Mouse (Mus musculus): ENCODE data around the gene Kcnk4. TPM values are rescaled to one million over a fixed set of nuclear protein-coding genes. Genes with fewer than 3 reads are reported as not detected.
"Not testable (repeated sequence)": the region's sequence is repeated elsewhere in the genome, so short reads cannot be mapped to it uniquely, and the experiment has no call there.

The Kcnk4 gene
- polyA plus RNA-seq, 1 experiment from 2014 or later, result 0.11 TPM

- DNase-seq (ENCODE audit: low spot score), result no peak
- Histone ChIP-seq H3K4me1 (peaks cover 21% of the 10 kb centered on the region), H3K9me3 (replicated peaks) (no peaks in the 10 kb centered on the region), H3K36me3 (peaks cover 38% of the 10 kb centered on the region), H3K27ac (no peak overlapping the region), H3K4me3 (no peak overlapping the region), H3K27me3 (ENCODE audit: low read depth, poor library complexity, severe bottlenecking) (no peaks in the 10 kb centered on the region)
- WGBS, result 95% methylated on average over 11 of the region's 11 CpGs
Observed at GRCm38 (mm10) chr19:6905498-6906159, 28.7 kb downstream of the Kcnk4 start.

GRCm38 (mm10) chr19:6904846-6905245, 29.5 kb downstream of the Kcnk4 start:
- H3K27ac ChIP-seq, result no peak overlapping the region
- 80% methylated on average over 2 of the region's 2 CpGs for WGBS

GRCm38 (mm10) chr19:6903031-6903430, 31.3 kb downstream of the Kcnk4 start:
- no peak overlapping the region for H3K4me3 ChIP-seq
- DNase-seq (ENCODE audit: low spot score), result no peak
- no peaks in the 10 kb centered on the region for H3K9me3 ChIP-seq (replicated peaks)
- H3K27ac ChIP-seq, result no peak overlapping the region
- H3K4me1 ChIP-seq, result peaks cover 7% of the 10 kb centered on the region
- 97% methylated on average over 1 of the region's 1 CpGs for WGBS
- H3K36me3 ChIP-seq, result peaks cover 38% of the 10 kb centered on the region
- H3K27me3 ChIP-seq (ENCODE audit: low read depth, poor library complexity, severe bottlenecking), result no peaks in the 10 kb centered on the region

More at GRCm38 (mm10) chr19:6904846-6905245, 29.5 kb downstream of the Kcnk4 start:
- Histone ChIP-seq H3K4me1 (peaks cover 21% of the 10 kb centered on the region), H3K4me3 (no peak overlapping the region), H3K36me3 (peaks cover 38% of the 10 kb centered on the region), H3K27me3 (ENCODE audit: low read depth, poor library complexity, severe bottlenecking) (no peaks in the 10 kb centered on the region), H3K9me3 (replicated peaks) (no peaks in the 10 kb centered on the region)
- DNase-seq (ENCODE audit: low spot score), result no peak

- Histone ChIP-seq H3K27ac (no peak overlapping the region), H3K27me3 (ENCODE audit: low read depth, poor library complexity, severe bottlenecking) (no peaks in the 10 kb centered on the region), H3K4me3 (no peak overlapping the region), H3K9me3 (replicated peaks) (0 out of 2 replicates have a peak, but pooled peaks cover 2% of the 10 kb centered on the region), H3K36me3 (peaks cover 9% of the 10 kb centered on the region), H3K4me1 (no peaks in the 10 kb centered on the region)
- 89% methylated on average over 4 of the region's 4 CpGs for WGBS
- no peak for DNase-seq (ENCODE audit: low spot score)
Observed at GRCm38 (mm10) chr19:6899641-6900040, 34.7 kb downstream of the Kcnk4 start.

DNA sequence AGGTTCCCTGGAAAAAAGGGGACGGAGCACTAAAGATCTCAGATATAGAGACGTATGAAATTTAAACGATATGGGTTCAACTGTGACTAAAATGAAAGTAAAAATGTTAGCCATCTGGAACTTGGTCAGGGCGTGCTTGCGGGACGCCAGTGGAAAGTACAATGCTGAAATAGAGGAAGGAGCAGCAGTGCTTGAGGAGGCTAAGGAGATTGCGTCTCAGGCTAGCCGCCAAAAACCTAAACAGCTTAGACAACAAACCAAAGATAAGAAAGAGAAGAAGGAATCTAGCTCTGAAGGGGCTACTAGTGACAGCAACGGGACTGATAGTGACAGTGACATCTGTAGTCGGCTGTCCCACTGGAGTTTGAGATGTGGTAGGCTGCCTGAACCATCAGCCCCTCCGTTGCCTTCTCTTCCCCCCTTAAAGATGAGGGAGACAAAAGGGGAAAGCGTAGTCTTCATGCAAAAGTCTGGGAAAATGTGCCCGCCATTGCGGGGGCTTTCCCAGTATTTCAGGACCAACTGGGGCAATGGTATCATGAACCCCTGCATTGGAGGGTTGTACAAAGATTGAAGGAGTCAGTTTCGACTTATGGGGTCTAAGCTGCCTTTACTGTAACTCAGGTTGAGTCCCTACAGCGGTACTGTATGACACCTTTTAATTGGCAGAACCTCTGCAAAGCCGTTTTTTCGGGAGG, 38.6 kb downstream of the Kcnk4 start:
- not testable (repeated sequence) for H3K9me3 ChIP-seq (replicated peaks); DNase-seq (ENCODE audit: low spot score); H3K4me3 ChIP-seq; H3K36me3 ChIP-seq; H3K27ac ChIP-seq; H3K4me1 ChIP-seq; H3K27me3 ChIP-seq (ENCODE audit: low read depth, poor library complexity, severe bottlenecking)
- WGBS, result 92% methylated on average over 18 of the region's 18 CpGs

- DNase-seq (ENCODE audit: low spot score), result no peak
Observed at GRCm38 (mm10) chr19:6893731-6894451, 40.4 kb downstream of the Kcnk4 start.

DNA sequence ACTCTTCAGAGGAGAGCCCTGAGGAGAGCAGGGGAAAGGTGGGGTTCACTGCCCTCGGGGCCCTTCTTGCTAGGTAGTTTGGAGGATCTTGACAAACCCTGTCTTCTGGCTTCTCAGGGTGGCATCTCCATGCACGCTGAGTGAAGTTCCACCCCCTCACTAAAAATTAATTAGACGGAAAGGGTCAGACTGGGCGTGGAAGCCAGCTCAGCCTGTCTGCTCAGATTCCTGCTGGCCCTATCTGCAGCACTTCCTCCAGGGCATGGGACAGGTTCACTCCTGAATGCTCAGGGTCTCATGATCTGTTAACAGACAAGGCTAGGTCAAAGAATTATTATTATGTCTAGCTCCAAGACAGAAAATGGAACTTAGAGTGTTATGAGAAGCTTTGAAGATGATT, 41.8 kb downstream of the Kcnk4 start:
- no peaks in the 10 kb centered on the region for H3K27me3 ChIP-seq (ENCODE audit: low read depth, poor library complexity, severe bottlenecking)
- H3K36me3 ChIP-seq, result no peaks in the 10 kb centered on the region
- 0 out of 2 replicates have a peak, but pooled peaks cover 2% of the 10 kb centered on the region for H3K9me3 ChIP-seq (replicated peaks)
- H3K27ac ChIP-seq, result no peak overlapping the region
- no peak overlapping the region for H3K4me3 ChIP-seq
- H3K4me1 ChIP-seq, result no peaks in the 10 kb centered on the region
- no peak for DNase-seq (ENCODE audit: low spot score)
- 59% methylated on average over 4 of the region's 4 CpGs for WGBS

More at GRCm38 (mm10) chr19:6893731-6894451, 40.4 kb downstream of the Kcnk4 start:
- H3K27ac ChIP-seq, result no peak overlapping the region
- 0 out of 2 replicates have a peak, but pooled peaks cover 2% of the 10 kb centered on the region for H3K9me3 ChIP-seq (replicated peaks)
- H3K4me1 ChIP-seq, result no peaks in the 10 kb centered on the region
- WGBS, result 92% methylated on average over 14 of the region's 14 CpGs
- H3K27me3 ChIP-seq (ENCODE audit: low read depth, poor library complexity, severe bottlenecking), result no peaks in the 10 kb centered on the region
- no peaks in the 10 kb centered on the region for H3K36me3 ChIP-seq
- H3K4me3 ChIP-seq, result no peak overlapping the region

DNA sequence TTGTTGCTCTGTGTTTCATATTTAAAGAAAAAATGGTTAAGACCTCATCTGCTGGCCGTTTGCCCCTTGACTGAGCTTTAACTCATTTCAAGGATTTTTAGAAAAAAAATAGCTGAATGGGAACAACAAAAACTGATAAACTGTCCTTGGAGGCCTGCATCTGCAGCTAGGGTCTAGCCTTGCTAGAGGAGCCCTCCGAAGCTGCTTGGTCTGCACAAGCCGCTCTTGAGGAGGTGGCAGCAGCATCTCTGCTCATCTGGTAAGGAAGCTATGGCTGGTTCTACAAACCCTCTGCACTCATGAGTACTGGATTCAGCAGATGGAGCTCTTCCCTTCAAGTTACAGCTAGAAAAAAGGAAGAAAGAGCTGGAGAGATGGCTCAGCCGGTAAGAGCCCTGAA, 56.4 kb downstream of the Kcnk4 start:
- H3K36me3 ChIP-seq, result no peaks in the 10 kb centered on the region
- WGBS, result 86% methylated on average over 4 of the region's 4 CpGs
- H3K27me3 ChIP-seq (ENCODE audit: low read depth, poor library complexity, severe bottlenecking), result no peaks in the 10 kb centered on the region
- no peak for DNase-seq (ENCODE audit: low spot score)
- no peak overlapping the region for H3K27ac ChIP-seq
- H3K4me3 ChIP-seq, result no peak overlapping the region
- no peaks in the 10 kb centered on the region for H3K9me3 ChIP-seq (replicated peaks)
- H3K4me1 ChIP-seq, result no peaks in the 10 kb centered on the region

- Histone ChIP-seq H3K4me1 (no peaks in the 10 kb centered on the region), H3K9me3 (replicated peaks) (no peaks in the 10 kb centered on the region), H3K27ac (no peak overlapping the region), H3K4me3 (no peak overlapping the region), H3K36me3 (no peaks in the 10 kb centered on the region), H3K27me3 (ENCODE audit: low read depth, poor library complexity, severe bottlenecking) (no peaks in the 10 kb centered on the region)
- DNase-seq (ENCODE audit: low spot score), result no peak
Observed at GRCm38 (mm10) chr19:6876799-6877198, 57.5 kb downstream of the Kcnk4 start.

DNA sequence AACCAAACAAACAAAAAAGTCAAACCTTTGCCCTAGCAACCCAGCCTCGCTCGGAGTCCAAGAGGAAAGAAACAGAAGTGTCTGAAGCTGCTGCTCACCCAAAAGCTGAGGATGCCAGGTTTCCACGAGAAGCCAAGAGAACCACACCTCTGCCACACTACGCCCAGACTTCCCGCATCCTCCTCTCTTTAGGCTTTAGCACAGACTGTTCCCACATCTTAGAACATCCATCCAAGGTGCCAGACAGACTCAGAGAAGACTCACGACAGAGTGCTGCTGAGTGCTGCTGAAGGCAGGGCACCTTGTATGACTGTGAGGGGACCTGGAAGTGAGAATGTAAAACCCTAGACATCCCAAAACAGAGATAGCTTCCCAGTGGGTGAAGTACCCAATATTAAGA, 58.5 kb downstream of the Kcnk4 start:
- H3K9me3 ChIP-seq (replicated peaks), result no peaks in the 10 kb centered on the region
- DNase-seq (ENCODE audit: low spot score), result no peak
- no peaks in the 10 kb centered on the region for H3K36me3 ChIP-seq
- H3K27me3 ChIP-seq (ENCODE audit: low read depth, poor library complexity, severe bottlenecking), result no peaks in the 10 kb centered on the region
- 85% methylated on average over 6 of the region's 6 CpGs for WGBS
- H3K4me1 ChIP-seq, result no peaks in the 10 kb centered on the region
- H3K4me3 ChIP-seq, result no peak overlapping the region
- H3K27ac ChIP-seq, result no peak overlapping the region

DNA sequence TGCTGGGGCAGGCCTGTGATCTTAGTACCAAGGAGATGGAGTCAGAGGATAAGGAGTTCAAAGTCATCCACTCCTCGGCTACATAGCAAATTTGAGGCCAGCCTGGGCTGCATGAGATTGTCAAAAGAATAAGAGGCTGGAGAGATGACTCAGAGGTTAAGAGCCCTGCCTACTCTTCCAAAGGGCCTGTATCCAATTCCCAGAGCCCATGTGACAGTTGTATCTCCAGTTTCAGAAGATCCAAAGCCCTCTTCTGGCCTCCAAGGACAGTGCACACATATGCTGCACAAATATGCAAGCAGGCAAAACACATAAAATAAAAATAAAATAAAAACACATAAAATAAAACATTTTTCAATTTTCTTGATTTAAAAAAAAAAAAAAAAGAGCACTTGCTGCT, 60.1 kb downstream of the Kcnk4 start:
- 83% methylated on average over 1 of the region's 1 CpGs for WGBS
- H3K36me3 ChIP-seq, result no peaks in the 10 kb centered on the region

More for the DNA sequence above, 60.1 kb downstream of the Kcnk4 start:
- no peak for DNase-seq (ENCODE audit: low spot score)
- Histone ChIP-seq H3K9me3 (replicated peaks) (no peaks in the 10 kb centered on the region), H3K27me3 (ENCODE audit: low read depth, poor library complexity, severe bottlenecking) (no peaks in the 10 kb centered on the region), H3K4me1 (peaks cover 5% of the 10 kb centered on the region), H3K4me3 (no peak overlapping the region), H3K27ac (no peak overlapping the region)

All from limb, embryonic 10.5 days (tissue).